Mouse (Mus musculus) layer of hippocampus, postnatal 10 days (tissue): ENCODE results near the gene Gm8267. TPM values are rescaled to one million over a fixed set of nuclear protein-coding genes. Genes with fewer than 3 reads are reported as not detected.
"Not testable (repeated sequence)": the region's sequence is repeated elsewhere in the genome, so short reads cannot be mapped to it uniquely, and the experiment has no call there.

Experiments
- DNase-seq, 2 experiments: peaks; one replicate each; pipeline ENCODE4 v3.0.0; 2021; ENCODE audit warnings: low spot score in 2 of 2
- long read RNA-seq: library from polyadenylated mRNA; stranded (forward); transcript quantifications from one replicate; pipeline ENCODE4 v2.0.0, GENCODE M21; 2023
- total RNA-seq, 2 experiments: library from RNA; stranded (reverse); gene quantifications; 2 replicates each; pipeline ENCODE4 v1.2.3; 2021

Gene Gm8267
- total RNA-seq: not detected
- long read RNA-seq: 0 reads

- no peak for DNase-seq
Observed at GRCm38 (mm10) chr14:44750240-44750639, at the start of gene Gm8267. Gene Gm8267, minus strand, starts transcription at chr14:44750340.

DNA sequence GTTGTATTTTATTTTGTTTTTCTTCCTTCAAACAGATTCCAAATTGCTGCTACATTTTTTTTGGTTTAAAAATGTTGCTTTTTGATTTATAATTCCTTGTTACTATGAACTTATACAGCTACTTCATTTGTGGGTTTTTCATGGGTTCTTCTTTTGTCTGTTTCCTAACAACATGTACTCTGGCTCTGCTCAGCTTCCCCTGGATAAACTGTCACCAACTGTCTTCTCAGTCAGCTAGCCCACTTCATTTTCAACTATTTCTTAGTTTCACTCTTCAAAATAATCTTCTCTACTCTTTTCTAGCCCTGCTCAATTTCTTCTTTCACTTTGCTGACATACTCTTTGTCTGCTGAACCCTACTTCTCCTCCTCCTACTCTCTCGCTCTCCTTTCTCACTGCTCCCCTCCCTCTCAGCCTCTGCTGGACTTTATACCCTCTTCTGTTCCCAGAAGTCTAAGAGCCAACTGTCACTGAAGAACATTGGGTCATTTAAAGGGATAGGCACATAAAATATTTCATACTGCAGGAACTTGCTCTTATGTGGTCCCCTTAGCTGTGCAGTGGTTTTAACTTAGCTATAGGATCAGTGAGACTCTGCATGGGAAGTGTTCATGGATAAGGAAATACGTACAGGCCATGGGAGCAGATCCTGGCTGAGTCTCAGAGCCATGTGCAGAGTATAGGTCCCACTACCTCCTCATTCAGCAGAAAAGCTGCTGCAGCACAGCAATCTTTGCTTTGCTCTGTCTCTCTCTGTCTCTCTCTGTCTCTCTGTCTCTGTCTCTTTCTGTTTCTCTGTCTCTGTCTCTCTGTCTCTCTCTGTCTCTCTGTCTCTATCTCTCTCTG, 39.6 kb upstream of the Gm8267 start:
- DNase-seq: not testable (repeated sequence)

DNA sequence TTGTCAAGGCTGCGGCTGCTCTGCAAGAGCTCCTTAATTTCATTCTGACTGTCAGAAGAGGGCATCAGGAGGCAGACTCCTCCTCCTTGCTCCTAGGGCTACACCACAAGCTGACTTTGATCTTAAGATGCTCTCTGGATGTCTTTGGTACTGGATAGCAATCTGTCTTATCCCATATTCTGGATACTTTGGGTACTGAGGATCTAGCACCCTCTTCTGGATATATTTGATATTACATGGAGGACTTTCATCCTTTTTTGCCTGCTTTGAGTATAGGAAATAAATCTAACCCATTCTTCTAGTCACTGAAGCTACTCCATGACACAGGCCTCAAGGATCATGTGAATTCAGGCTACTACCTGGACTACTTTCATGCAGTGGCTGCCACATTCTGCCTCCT, 7.4 kb downstream of the Gm8267 start:
- DNase-seq: not testable (repeated sequence)

DNA sequence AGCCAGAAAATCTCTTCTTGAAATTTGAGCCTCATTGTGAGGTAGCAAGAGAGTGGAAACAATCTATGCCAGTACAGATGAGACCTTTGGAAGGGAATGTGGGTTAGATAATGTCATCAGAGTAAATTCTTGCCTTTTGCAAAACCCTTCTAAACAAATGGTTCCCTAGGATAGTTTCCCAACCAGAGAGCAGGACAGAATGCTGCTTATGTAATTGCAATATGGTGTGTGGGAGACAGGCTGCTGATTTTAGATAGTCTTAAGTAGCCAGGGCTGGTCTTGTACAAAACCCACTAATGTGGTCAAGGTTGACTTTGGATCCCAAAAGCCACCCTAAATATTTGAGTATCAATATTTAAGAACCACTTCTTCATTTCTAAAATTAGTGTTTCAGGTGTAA, 19.4 kb downstream of the Gm8267 start:
- not testable (repeated sequence) for DNase-seq

DNA sequence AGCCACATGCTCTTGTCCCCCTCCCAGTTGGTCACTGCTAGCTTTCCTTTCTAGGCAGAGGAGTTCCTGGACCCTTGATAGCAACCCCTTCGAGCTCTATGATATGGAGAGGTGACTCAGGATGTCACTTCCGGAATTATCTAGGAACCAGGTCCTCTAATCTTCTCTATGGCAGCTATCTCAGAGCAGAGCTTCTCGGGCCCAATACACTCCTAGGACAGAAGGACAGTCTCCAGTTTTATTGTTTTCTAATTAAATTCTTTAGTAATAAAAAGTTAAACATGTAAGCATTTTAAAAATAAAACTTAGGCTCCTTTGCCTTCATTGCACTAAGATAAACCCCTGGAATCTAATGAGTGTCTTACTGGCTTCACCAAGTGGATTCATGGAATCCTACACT, 43.8 kb downstream of the Gm8267 start, which contains the start of gene Gm8257:
TSS of gene Gm8257 (minus strand) at position 101 of the 400 bp plus-strand sequence.
- not testable (repeated sequence) for DNase-seq

Other genes starting within 250 kb of the Gm8267 start
- not detected for gene Gm17093, start 232.1 kb downstream of the Gm8267 start, total RNA-seq
- gene Gm8247, start 167.2 kb downstream of the Gm8267 start, total RNA-seq: not detected
- gene Gm5624, start 122.4 kb downstream of the Gm8267 start, total RNA-seq: not detected
- gene Gm8257, start 43.9 kb downstream of the Gm8267 start, total RNA-seq: not detected
- under 1 TPM; 0.30 to 0.42 TPM for gene Ptgdr, start 109.0 kb upstream of the Gm8267 start, total RNA-seq
- under 1 TPM; 0.21 to 0.38 TPM for gene Ptger2, start 237.9 kb upstream of the Gm8267 start, total RNA-seq